Mouse (Mus musculus) T-cell, adult 2 months (primary cell): Measurements from ENCODE around the gene Shisa6.
"Not testable (repeated sequence)": the region's sequence is repeated elsewhere in the genome, so short reads cannot be mapped to it uniquely, and the experiment has no call there.

Source experiments
- DNase-seq: peaks from one replicate; pipeline ENCODE4 v3.0.0; 2022; ENCODE audit warnings: low spot score

The Shisa6 gene

DNA sequence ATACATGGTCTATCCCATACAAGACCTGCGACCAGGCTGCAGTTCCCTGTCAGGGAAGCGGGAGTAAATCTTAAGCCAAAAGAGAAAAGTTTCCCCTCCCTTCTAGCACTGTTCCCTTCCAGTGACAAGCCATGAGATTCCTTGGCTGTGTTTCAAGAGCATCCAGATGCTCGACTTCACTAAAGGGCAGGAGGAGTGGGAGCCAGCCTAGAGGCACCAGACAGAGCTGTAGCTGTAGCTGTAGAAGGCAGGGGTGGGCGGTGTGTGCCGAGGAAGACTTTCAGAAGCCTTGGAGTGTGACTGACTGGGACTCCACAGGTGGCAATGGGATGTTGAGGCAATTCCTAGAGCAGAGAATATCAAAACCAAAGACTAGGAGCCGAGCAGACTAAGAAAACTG lies 43.3 kb downstream of the Shisa6 start:
- DNase-seq: no peak

GRCm38 (mm10) chr11:66442631-66443030 lies 83.1 kb downstream of the Shisa6 start:
- no peak for DNase-seq

DNA sequence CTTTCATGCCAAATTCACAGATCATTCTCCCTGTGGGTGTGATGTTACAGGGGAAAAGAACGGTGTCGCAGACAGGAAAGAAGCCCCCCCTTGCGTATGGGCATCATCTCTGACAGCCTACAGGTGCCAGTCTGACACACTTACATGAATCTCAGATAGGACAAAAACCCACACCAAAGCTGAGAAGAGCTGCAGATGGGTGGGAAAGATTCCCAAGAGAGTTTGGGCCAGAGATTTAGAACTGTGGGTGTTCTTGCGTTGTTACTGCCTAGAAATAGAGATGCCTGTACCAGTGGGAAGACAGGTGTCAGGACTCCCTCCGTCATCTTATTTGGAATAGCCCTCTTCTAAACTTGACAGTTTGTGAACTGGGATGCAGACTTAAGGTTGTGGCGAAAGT lies 99.6 kb downstream of the Shisa6 start:
- DNase-seq: no peak

DNA sequence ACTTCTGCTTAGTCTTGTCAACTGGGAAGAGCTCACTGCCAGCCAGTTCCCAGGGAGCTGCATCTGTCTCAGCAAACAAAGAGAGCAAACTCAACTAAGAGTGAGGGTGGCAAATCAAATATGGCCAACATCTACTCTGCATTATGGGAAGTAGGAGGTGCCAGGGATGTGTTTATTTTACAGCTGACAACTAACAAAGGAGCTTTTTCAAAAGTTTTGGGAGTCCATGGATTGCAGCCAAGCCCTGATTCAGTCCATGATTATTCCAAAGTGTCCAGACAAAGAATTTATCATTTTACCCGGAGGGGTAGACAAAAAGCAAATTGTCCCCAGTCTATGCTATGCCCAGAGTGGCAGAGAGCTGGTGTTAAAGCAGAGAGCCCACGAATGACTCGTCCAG lies 107.5 kb downstream of the Shisa6 start:
- no peak for DNase-seq

DNA sequence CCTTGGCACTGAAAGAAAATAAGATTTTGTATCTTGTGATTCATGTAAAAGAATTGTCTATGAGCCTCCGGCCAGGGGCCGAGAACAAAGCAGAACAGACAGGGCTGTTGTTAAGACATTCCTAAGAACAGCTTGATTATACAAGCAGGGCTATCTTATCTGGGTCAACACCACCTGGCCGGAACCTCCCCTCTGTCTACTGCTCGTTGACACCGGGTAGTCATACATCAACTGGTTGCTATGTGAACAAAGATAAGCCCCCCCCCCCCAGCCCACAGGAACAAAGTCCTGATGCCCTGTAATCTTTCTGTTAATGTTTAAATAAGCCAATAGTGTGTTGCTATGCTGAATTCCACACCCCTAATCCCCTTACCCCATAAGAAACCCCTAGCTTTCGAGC lies 117.0 kb downstream of the Shisa6 start:
- not testable (repeated sequence) for DNase-seq

GRCm38 (mm10) chr11:66400036-66400435 lies 125.7 kb downstream of the Shisa6 start:
- DNase-seq: no peak

DNA sequence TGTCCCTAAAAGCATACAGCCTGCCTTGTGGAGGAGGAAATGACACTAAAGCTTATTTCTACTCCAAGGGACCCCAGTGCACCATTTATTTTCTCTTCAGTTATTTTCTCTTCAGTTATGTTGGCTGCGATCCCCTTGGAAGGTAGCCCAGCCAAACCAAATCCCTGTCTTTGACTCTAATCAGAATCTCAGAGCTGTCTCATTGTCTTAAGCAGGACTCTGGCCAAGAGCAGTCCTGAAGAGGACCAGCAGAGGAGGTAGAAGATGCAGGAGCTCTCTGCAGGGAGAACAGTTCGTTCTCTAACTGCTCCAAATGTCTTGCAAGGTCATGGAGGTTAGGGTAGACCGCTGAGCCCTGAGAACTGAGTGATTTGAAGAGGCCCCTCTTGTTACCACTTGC lies 138.2 kb downstream of the Shisa6 start:
- DNase-seq: no peak

- no peak for DNase-seq
Observed at GRCm38 (mm10) chr11:66371796-66372195, 154.0 kb downstream of the Shisa6 start.

DNA sequence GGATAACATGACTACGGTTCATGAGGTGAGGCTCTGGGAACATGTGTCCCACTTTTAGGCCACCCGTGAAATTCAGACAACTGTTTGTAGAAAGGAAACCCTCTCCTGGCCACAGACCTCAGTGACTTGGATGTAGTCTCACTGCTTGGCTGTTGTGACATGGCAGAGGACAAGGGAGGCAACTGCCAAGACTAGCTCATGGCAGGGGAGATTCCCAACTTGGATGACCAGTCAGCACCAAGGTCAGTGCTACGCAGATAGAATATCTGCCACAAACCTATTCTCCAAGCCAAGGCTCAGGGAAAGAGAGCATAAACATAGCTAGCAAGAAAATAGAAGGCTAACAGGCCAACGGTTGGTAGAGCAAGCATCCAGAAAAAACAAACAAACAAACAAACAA lies 156.0 kb downstream of the Shisa6 start:
- no peak for DNase-seq

DNA sequence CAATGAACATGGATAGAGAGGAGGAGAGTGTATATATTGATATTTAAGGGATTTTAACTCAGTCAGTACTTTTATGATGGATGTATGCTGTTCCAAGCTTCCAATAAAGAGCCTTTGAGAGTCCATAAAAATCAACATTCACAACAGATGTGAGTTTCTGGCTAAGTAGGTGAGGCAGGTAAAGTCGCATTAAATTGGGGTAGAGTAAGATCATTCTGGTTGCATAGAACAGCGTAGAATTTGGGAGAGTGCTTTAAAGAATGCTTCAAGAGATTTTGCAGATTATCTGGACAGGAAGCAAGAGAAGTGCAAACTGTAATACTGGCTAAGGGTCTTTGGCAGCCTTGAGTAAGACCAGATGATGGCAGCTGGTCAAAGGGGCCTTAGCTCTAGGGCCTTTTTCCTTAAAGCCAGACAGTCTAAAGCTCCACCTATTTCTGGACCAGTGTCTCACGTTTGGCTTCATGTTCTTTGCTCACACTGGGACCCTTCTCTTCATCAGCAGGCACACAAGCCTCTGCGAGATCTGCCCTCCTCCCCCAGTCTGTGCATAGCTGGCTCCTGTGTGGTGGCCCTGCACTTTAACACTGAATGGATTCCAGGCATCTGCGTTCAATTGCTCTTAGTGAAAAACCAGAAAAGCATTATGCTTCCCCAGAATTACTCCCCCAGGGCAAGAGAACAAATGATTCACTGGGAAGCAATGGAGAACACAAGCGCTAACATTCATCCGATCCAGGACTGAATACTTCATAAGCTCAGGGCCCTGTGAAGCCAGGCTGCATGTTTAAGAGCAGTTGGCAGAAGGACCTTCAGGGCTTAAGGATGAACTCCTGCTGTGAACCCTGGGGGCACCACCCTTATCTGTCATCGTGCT lies 158.7 kb downstream of the Shisa6 start:
- DNase-seq: no peak

- no peak for DNase-seq
Observed at GRCm38 (mm10) chr11:66359811-66360210, 166.0 kb downstream of the Shisa6 start.

- no peak for DNase-seq
Observed at GRCm38 (mm10) chr11:66344822-66345221, 180.9 kb downstream of the Shisa6 start.

GRCm38 (mm10) chr11:66336313-66336712 lies 189.5 kb downstream of the Shisa6 start:
- no peak for DNase-seq

DNA sequence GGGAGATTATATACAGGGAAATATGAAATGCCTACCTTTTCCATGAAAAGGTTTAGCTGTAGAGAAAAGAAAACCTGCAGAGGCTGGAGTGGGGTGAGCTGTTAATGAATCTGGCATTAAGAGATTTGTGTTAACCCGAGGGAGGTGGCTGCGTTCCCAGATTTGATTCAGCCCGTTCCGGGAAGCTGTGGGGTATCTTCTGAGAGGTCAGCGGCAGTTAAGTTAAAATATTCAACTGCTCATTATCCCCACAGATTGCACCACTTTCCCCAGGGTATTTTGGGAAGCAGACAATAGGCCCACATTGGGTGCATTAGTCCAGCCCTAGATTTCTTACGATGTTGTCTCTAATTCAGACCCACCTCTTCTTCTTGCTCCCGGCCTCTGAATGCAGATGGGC lies 213.0 kb downstream of the Shisa6 start:
- no peak for DNase-seq

GRCm38 (mm10) chr11:66304396-66304795 lies 221.4 kb downstream of the Shisa6 start:
- no peak for DNase-seq

DNA sequence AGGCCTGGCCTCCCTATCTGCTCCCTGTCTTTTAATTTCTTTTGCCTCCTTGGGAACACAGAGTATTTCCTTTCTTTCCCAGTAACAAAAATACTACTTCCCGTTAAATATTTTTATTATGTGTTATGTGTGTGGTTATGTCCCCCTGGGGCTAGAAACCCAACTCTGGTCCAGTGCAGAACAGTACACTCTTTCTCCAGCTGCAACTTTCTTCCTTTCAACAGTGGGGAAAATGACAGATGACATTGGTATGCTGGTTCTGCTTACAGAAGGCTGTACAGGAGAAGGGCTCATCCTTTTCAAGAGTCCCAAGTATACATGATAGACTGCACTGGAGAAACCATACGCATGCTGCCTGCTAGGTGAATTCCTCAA lies 251.1 kb downstream of the Shisa6 start:
- DNase-seq: no peak

DNA sequence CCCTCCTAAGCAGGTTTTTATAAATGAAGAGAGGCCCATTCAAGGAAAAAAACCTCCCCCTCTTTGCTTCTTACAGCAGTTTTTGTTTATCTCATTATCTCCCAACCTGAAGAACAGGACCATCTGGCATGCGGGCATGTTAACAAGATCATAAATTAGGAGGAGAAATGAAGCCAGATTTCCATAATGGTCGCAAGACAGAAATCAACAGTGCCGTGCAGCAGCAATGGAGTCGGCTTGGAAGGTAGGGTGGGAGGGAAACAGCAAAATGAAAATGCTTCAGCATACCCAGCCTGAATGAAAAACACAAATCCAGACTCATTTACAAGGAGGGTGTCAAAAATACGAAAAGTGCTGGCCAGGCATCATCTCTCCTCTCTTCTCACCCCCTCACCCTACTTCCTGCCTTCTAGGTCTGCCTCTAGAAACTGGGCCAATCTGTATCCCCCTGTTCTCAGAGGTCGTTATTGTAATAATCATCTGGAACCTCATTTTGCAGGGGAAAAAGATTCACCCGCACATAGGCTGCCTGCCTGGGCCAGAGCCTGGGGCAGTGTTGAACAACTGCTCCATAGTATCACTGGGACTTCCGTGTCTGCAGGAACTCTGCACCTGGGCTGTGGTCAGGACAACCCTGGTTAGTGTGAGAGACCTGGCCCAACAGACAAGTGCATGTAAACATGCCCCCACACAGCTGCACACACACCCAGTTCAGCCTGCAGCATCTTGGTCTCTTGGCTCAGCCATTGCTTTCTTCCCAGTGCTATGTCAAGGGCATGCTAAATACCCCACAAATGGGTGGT lies 251.7 kb downstream of the Shisa6 start:
- no peak for DNase-seq

- no peak for DNase-seq
Observed at GRCm38 (mm10) chr11:66267029-66267428, 258.7 kb downstream of the Shisa6 start.

- no peak for DNase-seq
Observed at GRCm38 (mm10) chr11:66265336-66265990, 260.3 kb downstream of the Shisa6 start.

DNA sequence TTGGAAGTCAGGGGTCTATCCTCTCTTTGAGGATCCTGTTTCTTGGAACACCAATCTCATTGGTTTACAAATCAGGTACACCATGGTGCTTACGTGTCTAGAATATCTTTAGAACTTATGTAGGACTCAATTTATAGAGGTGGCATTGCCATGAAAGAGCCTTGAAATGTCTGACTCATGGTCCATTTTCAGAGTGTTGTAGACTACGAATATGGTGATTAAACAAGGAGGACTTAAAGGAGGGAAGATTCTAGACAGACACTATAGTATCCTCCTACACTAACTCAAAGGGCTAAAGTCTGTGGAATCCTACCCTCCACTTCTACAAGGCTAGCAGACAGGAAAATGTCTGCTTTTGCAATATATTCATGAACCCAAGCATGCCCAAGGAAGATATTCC lies 265.6 kb downstream of the Shisa6 start:
- no peak for DNase-seq

GRCm38 (mm10) chr11:66258851-66259250 lies 266.9 kb downstream of the Shisa6 start:
- DNase-seq: no peak

- no peak for DNase-seq
Observed at GRCm38 (mm10) chr11:66247115-66247514, 278.6 kb downstream of the Shisa6 start.

- no peak for DNase-seq
Observed at GRCm38 (mm10) chr11:66236557-66236956, 289.2 kb downstream of the Shisa6 start.
